Mouse (Mus musculus): ENCODE results near the gene Mfsd6. TPM values are rescaled to one million over a fixed set of nuclear protein-coding genes. Genes with fewer than 3 reads are reported as not detected.
A peak's percentile ranks its signal among the peaks of the same experiment; 100 is the strongest.

Gene Mfsd6
- polyA plus RNA-seq, 1 experiment from 2014 or later = 2.7 TPM

GRCm38 (mm10) chr1:52742567-52742966, 15.3 kb upstream of the Mfsd6 start:
- Histone ChIP-seq H3K27me3 (no peaks in the 10 kb centered on the region), H3K4me3 (no peak overlapping the region), H3K36me3 (no peaks in the 10 kb centered on the region), H3K9me3 (replicated peaks) (no peaks in the 10 kb centered on the region), H3K27ac (no peak overlapping the region), H3K4me2 (no peak overlapping the region), H3K9ac (no peak overlapping the region), H3K4me1 (replicated peaks) (no peaks in the 10 kb centered on the region)
- no peak for ATAC-seq (replicated peaks; ENCODE audit: insufficient number of reproducible peaks, insufficient read depth, low FRiP score, low read depth)
- 52% methylated on average over 5 of the region's 5 CpGs for WGBS

- Histone ChIP-seq H3K36me3 (no peaks in the 10 kb centered on the region), H3K27me3 (0 out of 2 replicates have a peak, but pooled peaks cover 3% of the 10 kb centered on the region), H3K27ac (no peak overlapping the region), H3K9ac (no peak overlapping the region), H3K4me3 (no peak overlapping the region), H3K9me3 (replicated peaks) (no peaks in the 10 kb centered on the region), H3K4me1 (replicated peaks) (no peaks in the 10 kb centered on the region), H3K4me2 (no peak overlapping the region)
- ATAC-seq (replicated peaks; ENCODE audit: insufficient number of reproducible peaks, insufficient read depth, low FRiP score, low read depth) = no peak
- WGBS = 67% methylated on average over 4 of the region's 4 CpGs
These were observed 6.9 kb upstream of the Mfsd6 start for GRCm38 (mm10) chr1:52734208-52734607.

- no peak for ATAC-seq (replicated peaks; ENCODE audit: insufficient number of reproducible peaks, insufficient read depth, low FRiP score, low read depth)
- 69% methylated on average over 1 of the region's 1 CpGs for WGBS
- Histone ChIP-seq H3K36me3 (no peaks in the 10 kb centered on the region), H3K4me3 (no peak overlapping the region), H3K27me3 (0 out of 2 replicates have a peak, but pooled peaks cover 3% of the 10 kb centered on the region), H3K9me3 (replicated peaks) (no peaks in the 10 kb centered on the region), H3K4me1 (replicated peaks) (peaks cover 7% of the 10 kb centered on the region; the same call in 1 of the 2 replicates), H3K9ac (no peak overlapping the region), H3K27ac (no peak overlapping the region), H3K4me2 (no peak overlapping the region)
These were observed 3.0 kb upstream of the Mfsd6 start for GRCm38 (mm10) chr1:52730258-52730657.

GRCm38 (mm10) chr1:52728857-52729489, 1.7 kb upstream of the Mfsd6 start:
- Histone ChIP-seq H3K9ac (no peak overlapping the region), H3K4me1 (replicated peaks) (peaks cover 7% of the 10 kb centered on the region; the same call in 1 of the 2 replicates), H3K4me2 (no peak overlapping the region), H3K36me3 (no peaks in the 10 kb centered on the region), H3K27me3 (0 out of 2 replicates have a peak, but pooled peaks cover 3% of the 10 kb centered on the region), H3K27ac (no peak overlapping the region), H3K9me3 (replicated peaks) (no peaks in the 10 kb centered on the region), H3K4me3 (no peak overlapping the region)
- ATAC-seq (replicated peaks; ENCODE audit: insufficient number of reproducible peaks, insufficient read depth, low FRiP score, low read depth) = no peak
- WGBS = 84% methylated on average over 5 of the region's 5 CpGs

- no peaks in the 10 kb centered on the region for H3K36me3 ChIP-seq
- peak overlapping the region; percentile 61 for H3K27ac ChIP-seq
- peak overlapping the region; percentile 74 for H3K4me2 ChIP-seq
- H3K4me1 ChIP-seq (replicated peaks) = peaks cover 10% of the 10 kb centered on the region
- H3K4me3 ChIP-seq = peak overlapping the region; percentile 95
- H3K9ac ChIP-seq = peak overlapping the region; percentile 79
- H3K9me3 ChIP-seq (replicated peaks) = no peaks in the 10 kb centered on the region
- WGBS = under 1% methylated on average over 55 of the region's 56 CpGs
- peak; percentile 68; the same call in 1 of the 2 replicates for ATAC-seq (replicated peaks; ENCODE audit: insufficient number of reproducible peaks, insufficient read depth, low FRiP score, low read depth)
- 0 out of 2 replicates have a peak, but pooled peaks cover 3% of the 10 kb centered on the region for H3K27me3 ChIP-seq
These were observed 749 bp downstream of the Mfsd6 start for GRCm38 (mm10) chr1:52726371-52727055.

DNA sequence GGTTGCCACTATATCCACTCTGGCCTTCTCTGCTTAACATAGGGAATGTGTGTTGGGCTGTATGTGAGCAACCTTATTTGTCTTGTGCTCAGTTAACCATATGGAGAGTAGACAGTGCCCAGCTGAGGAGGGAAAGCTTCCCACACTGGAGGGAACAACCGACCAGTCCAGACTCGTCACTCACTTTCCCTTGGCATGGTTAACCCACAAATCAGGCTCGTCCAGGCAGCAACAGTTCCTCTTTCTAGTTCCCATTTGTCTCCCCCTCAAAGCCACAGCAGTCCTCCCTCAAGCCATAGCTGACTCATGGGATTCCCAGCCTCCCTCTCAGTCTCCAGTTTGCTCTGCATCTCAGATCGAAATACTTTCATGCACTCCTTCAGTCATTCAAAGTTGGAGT, 4.7 kb downstream of the Mfsd6 start:
- WGBS = 31% methylated on average over 4 of the region's 4 CpGs
- H3K36me3 ChIP-seq = no peaks in the 10 kb centered on the region
- H3K4me1 ChIP-seq (replicated peaks) = peaks cover 14% of the 10 kb centered on the region
- no peak overlapping the region for H3K4me2 ChIP-seq
- no peak overlapping the region for H3K4me3 ChIP-seq
- H3K27ac ChIP-seq = no peak overlapping the region
- no peak overlapping the region for H3K9ac ChIP-seq
- ATAC-seq (replicated peaks; ENCODE audit: insufficient number of reproducible peaks, insufficient read depth, low FRiP score, low read depth) = no peak
- no peaks in the 10 kb centered on the region for H3K9me3 ChIP-seq (replicated peaks)
- H3K27me3 ChIP-seq = no peaks in the 10 kb centered on the region

GRCm38 (mm10) chr1:52719096-52719495, 8.2 kb downstream of the Mfsd6 start:
- Histone ChIP-seq H3K4me1 (replicated peaks) (peaks cover 9% of the 10 kb centered on the region), H3K9ac (no peak overlapping the region), H3K27ac (no peak overlapping the region), H3K4me2 (no peak overlapping the region), H3K9me3 (replicated peaks) (no peaks in the 10 kb centered on the region), H3K36me3 (no peaks in the 10 kb centered on the region), H3K27me3 (no peaks in the 10 kb centered on the region), H3K4me3 (no peak overlapping the region)
- WGBS = 63% methylated on average over 5 of the region's 5 CpGs
- no peak for ATAC-seq (replicated peaks; ENCODE audit: insufficient number of reproducible peaks, insufficient read depth, low FRiP score, low read depth)

DNA sequence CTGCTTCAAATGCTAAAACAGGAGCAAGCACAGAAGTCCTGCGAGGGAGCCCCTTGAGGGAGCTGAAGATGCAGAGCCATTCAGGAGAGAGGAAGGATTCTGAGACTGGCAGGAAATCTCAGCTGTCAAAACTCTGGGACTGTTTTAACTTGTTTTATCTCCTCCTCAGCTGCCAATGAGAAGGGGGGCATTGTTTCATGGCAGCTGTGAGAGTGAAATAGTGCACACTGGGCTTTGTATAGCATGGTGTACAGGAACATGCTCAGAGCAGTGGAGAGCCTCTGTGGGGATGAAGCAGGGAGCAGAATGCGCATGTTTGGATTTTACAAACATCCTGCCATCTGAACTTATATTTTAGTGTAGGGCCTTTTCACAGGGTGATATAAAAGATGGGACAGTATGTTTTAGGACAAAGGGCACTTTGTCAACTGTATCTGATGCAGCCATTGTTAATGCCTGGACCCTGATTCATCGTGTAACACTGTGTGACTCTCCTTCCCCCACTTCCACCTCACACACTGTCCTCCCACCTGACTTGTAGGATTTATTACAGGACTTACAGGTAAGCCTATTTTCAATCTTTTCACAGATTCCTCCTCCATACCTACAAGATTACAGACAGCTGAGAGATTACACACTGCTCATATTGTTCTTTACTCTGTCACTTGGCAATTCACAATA, 9.1 kb downstream of the Mfsd6 start:
- Histone ChIP-seq H3K9me3 (replicated peaks) (no peaks in the 10 kb centered on the region), H3K4me1 (replicated peaks) (peaks cover 9% of the 10 kb centered on the region), H3K9ac (no peak overlapping the region), H3K4me3 (no peak overlapping the region), H3K27ac (peak overlapping the region; percentile 6; the same call in 1 of the 2 replicates), H3K36me3 (no peaks in the 10 kb centered on the region), H3K27me3 (no peaks in the 10 kb centered on the region), H3K4me2 (no peak overlapping the region)
- WGBS = 49% methylated on average over 3 of the region's 3 CpGs
- ATAC-seq (replicated peaks; ENCODE audit: insufficient number of reproducible peaks, insufficient read depth, low FRiP score, low read depth) = peak; percentile 43; the same call in 1 of the 2 replicates

GRCm38 (mm10) chr1:52714451-52714850, 12.8 kb downstream of the Mfsd6 start:
- no peak for ATAC-seq (replicated peaks; ENCODE audit: insufficient number of reproducible peaks, insufficient read depth, low FRiP score, low read depth)
- WGBS = 58% methylated on average over 1 of the region's 1 CpGs
- peaks cover 6% of the 10 kb centered on the region for H3K4me1 ChIP-seq (replicated peaks)
- H3K9ac ChIP-seq = no peak overlapping the region
- no peak overlapping the region for H3K27ac ChIP-seq
- H3K9me3 ChIP-seq (replicated peaks) = no peaks in the 10 kb centered on the region
- no peak overlapping the region for H3K4me3 ChIP-seq
- no peaks in the 10 kb centered on the region for H3K27me3 ChIP-seq
- H3K4me2 ChIP-seq = no peak overlapping the region
- no peaks in the 10 kb centered on the region for H3K36me3 ChIP-seq

DNA sequence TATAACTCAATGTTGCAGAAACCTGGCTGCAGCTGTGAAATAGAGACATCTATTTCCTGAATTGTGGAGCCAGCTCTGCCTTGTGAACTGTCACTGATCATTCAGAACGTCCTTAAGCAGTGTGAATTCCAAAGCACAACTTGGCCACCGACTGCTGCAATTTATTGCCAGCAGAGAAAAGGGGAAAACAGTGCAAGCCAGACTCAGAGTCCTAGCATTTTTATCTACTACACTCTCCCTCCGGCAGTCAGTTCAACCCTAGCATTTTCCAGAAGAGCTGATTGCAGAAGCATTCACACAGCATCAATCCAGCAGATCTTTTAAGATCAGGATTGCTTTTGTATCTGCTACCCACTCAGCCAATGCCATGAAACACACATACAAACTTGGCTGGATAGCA, 13.2 kb downstream of the Mfsd6 start:
- H3K4me1 ChIP-seq (replicated peaks) = peaks cover 6% of the 10 kb centered on the region
- H3K4me3 ChIP-seq = no peak overlapping the region
- no peaks in the 10 kb centered on the region for H3K9me3 ChIP-seq (replicated peaks)
- ATAC-seq (replicated peaks; ENCODE audit: insufficient number of reproducible peaks, insufficient read depth, low FRiP score, low read depth) = no peak
- no peaks in the 10 kb centered on the region for H3K36me3 ChIP-seq
- H3K4me2 ChIP-seq = no peak overlapping the region
- H3K27ac ChIP-seq = no peak overlapping the region
- WGBS = 32% methylated on average over 3 of the region's 3 CpGs
- H3K9ac ChIP-seq = no peak overlapping the region
- no peaks in the 10 kb centered on the region for H3K27me3 ChIP-seq

DNA sequence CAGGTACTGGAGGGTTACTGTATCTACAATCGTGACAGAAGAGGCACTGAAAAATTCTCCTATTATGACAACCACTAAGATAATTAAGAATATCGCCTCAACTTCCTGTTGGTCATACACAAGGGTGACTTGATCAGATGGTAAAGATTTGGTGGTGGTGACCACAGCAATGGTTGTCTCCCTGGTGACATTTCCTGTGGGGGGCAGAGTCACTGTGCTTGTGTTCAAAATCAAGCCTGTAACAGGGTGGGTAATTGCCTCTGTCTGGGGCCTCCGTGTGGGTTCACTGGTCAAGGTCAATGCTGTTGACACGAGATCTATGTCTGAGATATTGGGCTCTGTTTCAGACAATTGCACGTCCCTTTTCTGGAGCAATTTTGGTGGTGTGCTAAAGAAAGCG, 18.5 kb downstream of the Mfsd6 start:
- Histone ChIP-seq H3K9me3 (replicated peaks) (no peaks in the 10 kb centered on the region), H3K4me3 (no peak overlapping the region), H3K27ac (no peak overlapping the region), H3K4me1 (replicated peaks) (no peaks in the 10 kb centered on the region), H3K36me3 (no peaks in the 10 kb centered on the region; the same call in 1 of the 2 replicates), H3K27me3 (no peaks in the 10 kb centered on the region), H3K9ac (no peak overlapping the region), H3K4me2 (no peak overlapping the region)
- 63% methylated on average over 6 of the region's 6 CpGs for whole genome bisulfite sequencing
- no peak for ATAC-seq (replicated peaks; ENCODE audit: insufficient number of reproducible peaks, insufficient read depth, low FRiP score, low read depth)
